Mouse (Mus musculus) frontal cortex, postnatal 14 days (tissue): ENCODE measurements around the gene Sema6b.

Experiments
- DNase-seq, 2 experiments: peaks; one replicate each; pipeline ENCODE4 v3.0.0; 2022; ENCODE audit warnings: low spot score in 2 of 2

The Sema6b gene

DNA sequence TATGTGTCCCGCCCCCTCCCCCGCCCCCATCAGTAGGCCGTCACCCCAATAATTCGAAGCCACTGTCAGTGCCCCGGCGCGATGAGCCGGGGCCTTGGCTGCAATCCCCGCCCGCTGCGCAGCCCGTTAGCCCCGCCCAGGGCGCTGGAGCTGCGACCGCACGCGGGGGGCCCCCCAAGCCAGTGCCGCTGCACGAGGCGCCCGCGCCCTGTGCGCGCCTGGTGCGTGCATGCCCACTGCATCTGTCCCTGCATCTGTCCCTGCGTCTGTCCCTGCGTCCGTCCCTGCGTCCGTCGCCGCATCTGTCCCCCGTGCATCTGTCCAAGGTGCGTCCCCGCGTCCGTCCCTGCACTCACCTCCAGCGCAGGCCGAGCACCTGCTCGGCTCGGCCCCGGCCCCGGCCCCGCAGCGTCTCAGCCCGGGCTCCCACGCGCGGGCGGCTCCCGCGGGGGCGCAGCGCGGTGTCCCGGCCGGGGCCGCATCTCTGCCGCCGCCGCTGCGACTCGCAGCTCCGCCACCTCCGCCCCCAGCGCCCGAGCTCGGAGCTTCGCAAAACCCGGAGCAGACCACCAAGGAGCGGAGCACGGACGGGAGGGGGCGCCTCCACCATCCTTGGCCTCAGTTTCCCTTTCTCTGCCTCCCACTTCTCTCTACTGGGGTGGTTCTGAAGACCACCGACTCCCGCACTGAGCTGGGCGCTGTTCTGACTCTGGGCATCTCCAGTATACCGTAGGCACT, at the start of gene Sema6b:
TSS of gene Sema6b (minus strand) at position 486 of the 738 bp plus-strand sequence.
- DNase-seq, result peak in 1 of 2 experiments; percentile 75

DNA sequence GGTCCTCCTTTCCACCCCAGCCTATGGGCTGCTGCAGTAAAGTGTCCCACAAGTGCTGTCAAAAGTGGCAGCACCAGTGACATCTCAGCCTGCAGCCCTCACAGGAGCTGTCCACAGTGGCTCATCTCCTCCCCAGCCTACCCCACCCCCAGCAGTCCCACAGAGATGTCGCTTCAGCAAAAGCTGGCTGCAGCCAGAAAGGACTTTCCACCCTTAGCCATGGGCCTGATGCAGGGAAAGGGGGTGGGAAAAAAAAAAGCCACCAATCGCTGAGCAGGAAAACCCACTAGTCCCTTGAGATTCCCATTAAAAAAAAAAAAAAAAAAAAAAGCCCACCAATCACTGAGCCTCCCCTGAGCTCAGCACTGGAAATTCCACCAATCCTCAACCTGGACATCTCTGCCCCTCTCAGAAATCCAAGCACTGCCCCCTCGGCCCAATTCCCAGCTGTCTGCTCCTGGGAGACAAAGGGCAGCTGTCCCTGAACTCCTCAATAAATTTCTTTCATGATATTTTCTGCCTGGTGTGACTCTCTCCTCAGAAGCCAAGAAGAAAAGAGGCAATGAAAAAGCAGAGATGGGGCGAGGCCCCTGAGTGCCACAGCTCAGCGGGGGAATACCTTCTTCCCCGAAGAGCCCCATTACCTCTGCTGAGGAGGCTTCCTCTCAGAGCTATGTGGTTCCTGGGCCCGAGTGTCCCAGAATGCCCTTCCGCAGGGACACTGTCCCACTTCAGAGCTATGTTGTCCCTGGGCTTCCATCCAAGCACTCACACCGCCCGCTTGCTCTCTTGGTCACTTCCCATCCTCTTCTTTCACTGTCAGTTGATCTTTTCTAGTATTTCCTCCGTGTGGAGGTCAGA, 45.4 kb upstream of the Sema6b start:
- peak in 1 of 2 experiments; percentile 52 for DNase-seq

DNA sequence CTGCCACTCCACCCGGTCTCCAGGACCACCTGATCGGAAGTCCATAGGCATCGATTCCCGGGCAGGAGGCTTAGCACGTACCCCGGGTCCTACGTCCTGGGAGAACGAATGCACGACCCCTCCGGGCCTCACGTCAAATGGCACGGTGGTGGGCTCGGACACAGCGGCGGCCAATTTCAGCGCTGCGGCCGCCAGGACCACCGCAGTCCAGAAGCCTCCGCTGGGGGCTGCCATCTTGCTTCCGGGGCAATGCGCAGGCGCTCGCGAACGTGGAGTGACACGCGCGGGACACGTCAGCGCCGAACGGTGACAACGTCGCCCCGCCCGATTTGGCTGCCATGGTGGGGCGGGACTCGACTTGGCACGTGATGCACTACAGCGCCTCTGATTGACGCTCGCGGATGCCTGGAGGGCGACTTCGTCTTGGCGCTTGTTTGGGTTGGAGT, 43.5 kb upstream of the Sema6b start, which contains the start of gene Mydgf:
TSS of gene Mydgf (minus strand) at position 263 of the 446 bp plus-strand sequence.
- peak; percentile 88 to 95 for DNase-seq

DNA sequence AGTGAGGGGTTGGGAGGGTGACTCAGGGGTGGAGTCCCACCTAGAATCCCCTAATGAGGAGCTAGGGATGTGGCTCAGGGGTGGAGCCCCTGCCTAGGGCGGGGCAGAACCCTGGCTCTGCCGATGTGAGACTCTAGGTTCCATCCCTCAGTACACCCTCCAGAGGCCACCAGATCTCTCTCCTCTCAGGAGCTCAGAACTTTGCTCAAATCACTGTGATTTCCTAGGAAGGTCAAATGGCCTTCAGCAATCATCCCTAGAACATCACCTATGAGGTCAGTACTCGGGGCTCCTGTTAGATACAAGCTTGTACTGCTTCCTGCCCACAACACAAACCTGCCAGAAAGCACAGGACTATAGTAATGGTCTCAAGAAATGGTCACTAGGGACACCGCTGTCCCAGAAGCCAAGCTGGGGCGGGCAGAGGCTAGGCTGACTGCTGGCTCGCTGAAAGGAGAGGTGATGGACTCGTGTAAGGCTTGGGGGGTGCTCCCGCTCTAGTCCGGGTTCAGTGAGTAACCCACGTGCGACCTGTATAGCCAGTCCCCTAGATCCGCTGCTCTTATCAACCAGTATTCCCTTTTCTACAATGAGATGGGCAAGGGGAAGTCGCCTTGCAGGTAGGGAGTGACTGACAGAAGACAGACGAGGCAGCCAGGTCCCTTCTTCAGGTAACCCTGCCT, 43.0 kb upstream of the Sema6b start:
- no peak for DNase-seq

DNA sequence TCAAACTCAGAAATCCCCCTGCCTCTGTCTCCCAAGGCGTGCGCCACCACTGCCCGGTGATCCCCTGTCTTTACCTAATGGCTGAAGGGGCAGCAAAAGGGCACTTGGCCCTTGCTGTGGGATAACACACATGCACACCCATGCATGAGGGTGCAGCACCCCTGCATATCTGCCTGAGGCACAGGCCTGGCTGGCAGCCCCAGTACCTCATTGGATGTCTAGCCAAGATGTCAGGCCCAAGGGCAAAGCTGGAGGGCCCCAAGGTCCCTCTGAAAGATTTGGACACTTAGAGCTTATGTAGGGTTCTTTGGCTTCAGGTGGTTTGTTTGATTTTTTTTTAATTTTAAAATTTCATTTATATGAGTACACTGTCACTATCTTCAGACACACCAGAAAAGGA, 35.3 kb upstream of the Sema6b start:
- no peak for DNase-seq

DNA sequence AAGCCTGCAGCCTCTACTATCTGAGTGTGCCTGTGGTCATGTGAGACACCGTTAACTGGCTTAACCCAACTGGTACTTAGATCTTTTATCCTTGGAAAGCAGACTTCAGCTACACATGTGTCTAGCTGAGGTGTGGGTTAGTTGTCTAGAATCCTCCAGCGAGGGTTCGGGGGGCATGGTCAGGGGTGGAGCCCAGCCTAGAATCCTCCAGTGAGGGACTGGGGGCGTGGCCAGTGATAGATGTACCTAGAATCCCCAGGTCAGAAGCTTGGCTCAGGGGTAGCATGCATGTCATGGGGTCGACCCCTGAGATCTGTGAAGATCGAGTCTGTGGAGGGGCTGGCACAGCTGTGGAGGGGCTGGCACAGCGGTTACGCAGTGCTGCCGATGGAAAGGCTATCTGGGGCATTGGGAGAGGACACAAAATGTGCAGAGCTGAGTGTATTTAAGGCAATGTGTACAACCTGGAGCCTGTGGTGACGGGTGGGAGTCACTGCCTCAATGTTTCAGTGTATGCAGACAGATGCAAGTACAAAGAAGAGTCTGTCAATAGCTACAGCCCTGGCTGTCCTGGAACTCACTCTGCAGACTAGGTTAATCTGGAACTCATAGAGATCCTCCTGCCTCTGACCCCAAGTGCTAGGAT, 33.4 kb upstream of the Sema6b start:
- DNase-seq, result no peak

DNA sequence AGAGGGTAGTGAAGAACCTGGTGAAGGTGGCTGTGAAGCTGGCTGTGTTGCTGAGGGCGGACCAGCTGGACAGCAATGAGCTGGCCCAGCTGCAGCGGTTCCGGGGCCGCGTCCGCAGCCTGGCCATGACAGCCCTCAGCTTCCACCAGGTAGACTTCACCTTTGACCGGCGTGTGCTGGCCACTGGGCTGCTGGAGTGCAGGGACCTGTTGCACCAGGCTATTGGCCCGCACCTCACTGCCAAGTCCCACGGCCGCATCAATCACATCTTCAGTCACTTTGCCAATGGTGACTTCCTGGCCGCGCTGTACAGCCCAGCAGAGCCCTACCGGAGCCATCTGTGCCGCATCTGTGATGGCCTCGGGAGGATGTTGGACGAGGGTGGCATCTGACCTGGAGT, 31.7 kb upstream of the Sema6b start:
- DNase-seq, result no peak

DNA sequence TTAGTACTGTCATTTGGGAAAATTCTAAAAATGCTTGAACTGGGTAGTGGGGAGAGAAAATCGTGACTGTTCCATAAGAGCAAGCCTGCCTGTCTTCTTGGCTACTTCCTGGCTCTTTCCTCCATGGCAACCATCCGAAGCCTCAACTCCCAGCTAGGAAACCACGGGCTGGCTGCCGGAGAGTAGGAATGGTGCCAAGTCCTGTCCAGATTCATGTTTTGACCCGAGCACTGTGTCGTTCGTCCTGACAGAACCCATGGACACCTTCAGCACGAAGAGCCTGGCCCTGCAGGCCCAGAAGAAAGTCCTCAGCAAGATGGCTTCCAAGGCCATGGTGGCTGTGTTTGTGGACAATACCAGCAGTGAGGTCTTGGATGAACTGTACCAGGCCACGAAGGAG, 31.3 kb upstream of the Sema6b start:
- no peak for DNase-seq

DNA sequence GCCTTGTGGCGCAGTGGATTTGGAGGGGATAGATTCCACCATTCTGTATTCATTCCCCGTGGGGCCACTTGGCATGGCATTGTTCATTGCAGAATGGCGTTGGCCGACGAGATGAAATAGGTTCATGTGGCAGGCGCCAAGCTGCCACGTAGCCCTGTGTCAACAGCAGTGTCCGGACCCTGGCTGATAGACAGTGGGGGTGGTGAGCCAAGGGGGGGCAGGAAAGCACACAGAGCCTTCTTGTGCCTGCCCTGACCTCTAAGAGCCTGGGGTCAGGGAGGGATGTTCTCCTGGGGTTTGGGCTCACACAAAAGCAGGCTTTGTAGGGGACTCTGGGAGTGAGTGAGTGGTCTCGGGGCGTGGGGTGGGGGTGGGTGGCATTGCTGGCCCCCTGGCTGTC, 30.5 kb upstream of the Sema6b start:
- no peak for DNase-seq

DNA sequence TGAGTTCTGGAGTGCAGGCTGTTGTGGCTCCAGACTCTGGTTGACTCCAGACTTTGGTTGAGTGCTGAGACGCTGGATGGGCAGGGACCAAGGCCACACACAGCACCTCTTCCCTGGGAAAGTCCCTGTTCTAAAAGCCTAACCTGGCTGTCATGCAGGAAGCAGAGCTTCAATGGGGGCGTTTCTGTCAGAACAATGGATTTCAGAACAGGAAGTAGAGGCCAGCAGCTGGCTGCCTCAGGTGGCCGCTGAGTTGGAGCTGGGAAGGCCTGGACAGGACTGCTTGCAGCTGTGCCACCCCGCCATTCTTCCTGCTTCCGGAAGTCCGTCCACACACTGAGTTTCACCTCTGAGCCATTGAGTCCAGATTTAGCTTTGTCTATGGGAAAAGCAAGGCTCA, 29.7 kb upstream of the Sema6b start:
- DNase-seq, result no peak

DNA sequence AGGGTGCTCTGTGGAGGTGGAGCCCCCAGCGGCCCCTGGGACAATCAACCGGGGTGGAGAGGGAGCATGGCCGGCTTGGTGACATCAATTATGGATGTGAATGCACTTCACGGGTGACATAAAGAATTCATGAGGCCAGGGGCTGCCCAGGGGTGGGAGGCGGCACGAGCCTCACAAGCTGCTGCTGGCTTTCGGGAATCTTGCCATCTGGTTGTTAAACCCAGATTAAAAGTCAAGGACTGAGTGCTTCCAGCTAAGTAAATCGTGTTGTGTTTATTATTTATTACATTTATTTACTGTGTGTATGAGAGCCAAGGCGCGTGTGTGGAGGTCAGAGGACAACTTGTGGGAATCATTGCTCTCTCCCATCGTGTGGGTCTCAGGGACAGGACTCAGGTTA, 25.5 kb upstream of the Sema6b start:
- DNase-seq, result no peak

DNA sequence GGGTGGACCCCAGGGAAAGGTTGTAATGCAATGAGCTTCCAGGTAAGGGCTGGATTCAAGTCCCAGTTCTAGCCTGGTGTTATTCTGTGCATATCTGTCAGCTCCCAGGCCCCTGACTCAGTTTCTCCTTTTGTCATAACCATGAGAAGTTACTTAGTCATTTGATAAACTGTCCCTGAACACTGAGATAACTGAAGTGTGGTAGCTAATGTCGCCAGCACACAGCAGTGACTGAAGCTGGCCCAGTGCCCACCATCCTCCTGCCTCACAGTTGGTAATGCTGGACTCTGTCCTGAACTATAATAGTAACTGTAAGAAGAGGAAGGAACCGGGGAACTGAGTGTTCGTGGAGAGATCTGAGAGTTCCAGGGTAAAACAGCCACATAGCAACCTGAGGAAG, 24.4 kb upstream of the Sema6b start:
- DNase-seq, result no peak

DNA sequence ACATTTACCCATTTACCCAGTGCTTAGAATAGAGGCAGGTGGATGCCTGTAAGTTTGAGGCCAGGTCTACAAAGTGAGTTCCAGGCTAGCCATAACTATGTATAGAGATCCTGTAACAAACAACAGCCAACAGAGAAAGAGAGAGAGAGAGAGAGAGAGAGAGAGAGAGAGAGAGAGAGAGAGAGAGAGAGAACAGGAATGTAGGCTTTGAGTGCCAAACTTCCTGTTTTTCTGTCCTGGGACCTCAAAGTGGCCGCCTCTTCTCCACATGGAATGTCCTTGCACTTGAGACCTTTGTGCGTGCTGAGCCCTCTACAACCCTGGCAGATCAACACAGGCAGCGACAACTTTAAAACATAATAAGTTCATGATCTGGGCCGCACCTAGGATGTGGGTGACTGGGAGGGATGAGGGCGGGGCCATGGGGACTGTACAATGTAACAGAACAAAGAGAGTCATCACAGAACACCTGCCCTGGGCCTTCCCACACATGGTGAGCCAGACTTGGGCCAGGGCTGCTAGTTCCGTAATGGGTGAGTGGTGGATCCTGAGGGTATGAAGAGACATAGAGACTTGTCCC, 23.5 kb upstream of the Sema6b start:
- DNase-seq, result no peak

DNA sequence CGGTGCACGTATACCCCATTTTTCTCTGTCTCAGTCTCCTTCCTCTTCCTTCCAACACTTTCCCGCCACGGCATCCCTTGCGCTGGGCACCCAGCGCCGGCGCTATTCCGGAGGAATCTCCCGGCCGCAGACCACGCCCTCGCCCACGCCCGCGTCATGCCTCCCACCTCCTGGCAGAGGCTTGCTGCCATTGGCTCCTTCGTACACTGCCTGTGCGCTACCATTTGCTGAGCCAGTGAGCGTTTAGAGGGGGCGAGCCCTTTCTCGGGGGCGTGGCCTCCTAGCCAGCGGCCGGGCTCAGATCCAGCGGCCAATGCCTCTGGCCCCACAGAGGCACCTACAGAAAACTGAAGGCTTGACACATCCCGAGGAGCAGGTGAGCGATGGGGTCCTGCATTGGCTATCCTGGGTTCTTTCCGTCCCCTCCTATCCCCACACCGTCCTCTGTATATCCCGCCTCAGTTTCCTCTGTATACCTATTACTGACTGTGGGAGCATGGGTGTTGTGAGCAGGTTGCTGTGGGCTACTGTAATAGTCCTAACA, 22.2 kb upstream of the Sema6b start, which contains the start of gene Tnfaip8l1:
TSS of gene Tnfaip8l1 (plus strand) at position 247 of the 544 bp plus-strand sequence.
- DNase-seq, result peak; percentile 91 to 93

DNA sequence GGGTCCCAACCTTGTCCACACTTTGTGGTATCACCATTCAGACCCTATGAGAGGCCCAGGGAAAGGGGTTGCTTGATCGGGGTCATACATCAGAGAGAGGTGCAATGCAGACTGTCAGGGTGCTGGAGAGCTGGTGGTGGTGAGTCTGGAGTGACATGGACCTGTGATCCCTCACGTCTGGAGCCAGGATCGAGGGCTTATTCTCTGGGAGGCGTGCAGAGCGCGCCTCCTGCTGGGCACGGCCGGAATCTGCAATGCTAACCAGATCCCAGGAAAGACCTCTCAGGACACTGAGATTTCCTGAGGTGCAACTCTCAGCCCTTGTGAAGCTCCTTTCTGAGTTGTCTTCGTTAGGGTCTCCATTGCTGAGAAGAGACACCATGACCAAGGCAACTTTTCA, 19.6 kb upstream of the Sema6b start:
- peak in 1 of 2 experiments; percentile 53 for DNase-seq

DNA sequence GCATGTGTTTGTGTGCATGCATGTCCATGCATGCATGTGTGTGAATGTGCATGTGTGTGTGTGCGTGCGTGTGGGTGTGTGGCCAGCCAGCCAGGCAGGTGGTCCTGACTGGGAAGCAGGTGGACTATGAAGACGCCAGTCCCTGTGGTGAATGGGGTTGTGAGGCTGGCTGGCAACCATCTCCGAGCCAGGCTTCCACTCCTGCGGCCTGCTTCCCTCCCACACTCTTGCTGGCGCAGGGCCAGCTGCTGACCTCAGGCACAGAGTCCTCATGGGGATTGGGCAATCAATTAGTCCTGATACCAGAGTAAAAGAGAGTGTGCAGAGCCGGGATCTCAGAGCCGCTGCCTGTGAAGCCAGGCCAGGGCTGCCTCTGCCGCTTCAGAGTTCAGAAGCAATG, 13.5 kb upstream of the Sema6b start:
- DNase-seq, result no peak

DNA sequence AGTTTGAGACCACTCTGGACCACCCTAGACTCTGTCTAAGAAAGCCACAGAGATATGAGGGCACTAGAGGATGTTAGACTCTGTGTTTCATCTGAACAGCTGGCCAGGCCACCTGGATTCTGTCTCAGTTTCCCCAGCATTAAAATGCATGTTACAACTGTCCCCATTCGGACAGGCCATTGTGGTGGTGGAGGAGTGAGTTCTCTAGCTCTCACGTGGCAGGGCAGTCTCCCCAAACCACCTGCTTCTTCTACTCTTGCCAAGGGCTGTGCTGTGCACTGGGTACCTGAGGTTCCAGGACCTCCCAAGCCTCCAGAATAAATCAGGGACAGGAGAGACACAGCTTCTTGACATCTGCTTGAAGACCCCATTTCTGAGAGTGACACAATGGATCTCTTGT, 9.8 kb upstream of the Sema6b start:
- DNase-seq, result no peak

DNA sequence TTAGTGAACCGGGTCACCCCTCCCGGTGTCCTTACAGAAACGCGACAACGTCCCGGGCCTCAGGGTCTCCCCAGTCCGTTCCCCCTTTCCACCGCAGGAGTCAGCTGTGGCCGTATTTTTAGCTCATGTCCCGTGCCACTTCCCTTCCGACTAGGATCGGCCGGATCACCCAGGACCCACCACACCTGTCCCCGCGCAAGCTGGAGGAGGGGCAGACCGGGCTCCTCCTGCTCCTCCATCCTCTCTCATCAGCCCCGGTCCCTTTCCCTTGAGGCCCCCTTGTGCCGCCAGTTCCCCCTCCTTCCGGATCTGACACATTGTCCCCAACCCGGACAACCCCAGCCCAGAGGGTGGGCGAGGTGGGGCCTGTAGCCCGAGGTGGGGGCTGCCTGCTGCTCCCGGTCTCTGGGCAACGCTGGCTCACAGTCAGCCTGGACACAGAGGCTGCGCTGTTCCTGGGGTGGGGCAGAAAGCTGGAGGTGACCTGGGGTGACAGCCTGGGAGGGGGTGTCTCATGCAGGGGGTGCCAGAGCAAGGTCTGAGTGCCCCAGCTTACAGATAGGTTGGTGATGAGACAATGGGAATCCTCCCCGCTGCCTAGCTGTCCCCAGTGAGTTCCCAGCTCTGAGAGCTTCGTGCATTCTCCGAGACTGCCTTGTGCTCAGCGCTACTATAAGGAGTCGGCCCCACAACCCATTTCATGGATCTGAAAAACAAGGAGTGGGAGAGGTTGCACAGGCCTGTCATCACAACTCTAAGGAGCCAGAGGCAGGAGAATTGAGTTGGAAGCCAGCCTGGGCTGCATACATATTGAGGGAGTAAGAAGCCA, 8.9 kb upstream of the Sema6b start:
- no peak for DNase-seq

DNA sequence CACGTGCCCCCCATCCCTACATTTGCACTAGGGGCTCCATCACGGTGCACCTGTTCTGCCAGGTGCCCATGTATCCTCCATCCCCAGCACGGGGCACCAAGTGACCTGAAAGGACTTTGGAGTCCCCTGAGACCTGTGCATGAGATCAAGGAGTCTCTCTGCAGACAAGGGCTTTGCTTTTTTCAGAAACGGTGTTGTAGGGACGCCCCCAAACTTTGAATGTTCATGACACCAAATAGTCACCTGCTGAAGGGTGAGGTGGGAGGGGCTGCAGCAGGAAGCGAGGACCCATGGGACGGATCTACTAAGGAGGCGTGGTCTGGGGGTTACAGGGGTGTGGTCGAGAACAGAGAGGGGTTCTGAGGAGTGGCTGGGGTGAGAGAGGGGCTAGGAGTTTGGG, 8.1 kb upstream of the Sema6b start:
- no peak for DNase-seq

DNA sequence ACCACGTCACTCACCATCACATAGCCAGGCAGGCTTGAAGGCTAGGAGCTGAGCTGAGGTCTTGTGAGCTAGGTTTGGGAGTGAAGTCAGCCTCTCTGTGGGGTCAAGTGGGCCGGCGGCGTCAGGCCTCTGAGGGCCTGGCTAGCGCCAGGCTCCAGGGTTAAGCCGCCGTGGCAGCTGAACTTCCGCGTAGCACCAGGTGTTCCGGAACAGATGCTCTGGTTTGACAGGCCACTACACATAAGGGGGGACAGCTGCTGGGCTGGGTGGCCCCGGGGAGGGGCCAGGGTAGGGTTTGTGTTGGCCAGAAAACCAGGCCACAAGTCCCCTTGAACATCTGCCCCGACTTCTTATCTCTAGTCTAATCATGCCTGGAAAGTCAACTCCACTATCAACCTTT, 7.3 kb upstream of the Sema6b start:
- no peak for DNase-seq
